Mouse (Mus musculus) skeletal muscle tissue, adult 2 months (tissue): ENCODE data around the gene Ifitm10.
"Not testable (repeated sequence)": the region's sequence is repeated elsewhere in the genome, so short reads cannot be mapped to it uniquely, and the experiment has no call there.

Source experiments
- DNase-seq: peaks from one replicate; pipeline ENCODE4 v3.0.0-alpha.2; 2012; ENCODE audit warnings: low read depth, low spot score

Ifitm10 gene

GRCm38 (mm10) chr7:142321637-142322306, 51.8 kb downstream of the Ifitm10 start:
- not testable (repeated sequence) for DNase-seq

GRCm38 (mm10) chr7:142320906-142321305, 52.6 kb downstream of the Ifitm10 start:
- no peak for DNase-seq

GRCm38 (mm10) chr7:142319124-142319523, 54.4 kb downstream of the Ifitm10 start:
- DNase-seq, result no peak

- DNase-seq, result no peak
These were observed 56.3 kb downstream of the Ifitm10 start for GRCm38 (mm10) chr7:142317216-142317615.

GRCm38 (mm10) chr7:142316558-142316957, 57.0 kb downstream of the Ifitm10 start:
- DNase-seq, result peak; percentile 31

GRCm38 (mm10) chr7:142314600-142315285, 58.8 kb downstream of the Ifitm10 start:
- DNase-seq, result peak; percentile 44

- not testable (repeated sequence) for DNase-seq
These were observed 69.6 kb downstream of the Ifitm10 start for GRCm38 (mm10) chr7:142303929-142304328.

- no peak for DNase-seq
These were observed 70.3 kb downstream of the Ifitm10 start, which contains the start of gene Krtap5-4 for GRCm38 (mm10) chr7:142303249-142303648. Gene Krtap5-4 (plus strand): TSS chr7:142303549.

GRCm38 (mm10) chr7:142297018-142297417, 76.5 kb downstream of the Ifitm10 start, which contains the start of gene Krtap5-1:
Gene Krtap5-1 (minus strand): TSS chr7:142297118.
- not testable (repeated sequence) for DNase-seq

GRCm38 (mm10) chr7:142296108-142296507, 77.4 kb downstream of the Ifitm10 start:
- DNase-seq, result not testable (repeated sequence)

- no peak for DNase-seq
These were observed 78.1 kb downstream of the Ifitm10 start for GRCm38 (mm10) chr7:142295418-142295817.

GRCm38 (mm10) chr7:142293851-142294250, 79.7 kb downstream of the Ifitm10 start:
- not testable (repeated sequence) for DNase-seq

- not testable (repeated sequence) for DNase-seq
These were observed 87.5 kb downstream of the Ifitm10 start for GRCm38 (mm10) chr7:142285910-142286612.

GRCm38 (mm10) chr7:142285130-142285835, 88.3 kb downstream of the Ifitm10 start:
- DNase-seq, result peak; percentile 25

- DNase-seq, result peak; percentile 78
These were observed 88.9 kb downstream of the Ifitm10 start for GRCm38 (mm10) chr7:142284615-142285080.

GRCm38 (mm10) chr7:142284023-142284591, 89.4 kb downstream of the Ifitm10 start:
- DNase-seq, result peak; percentile 19

- DNase-seq, result not testable (repeated sequence)
These were observed 90.7 kb downstream of the Ifitm10 start for GRCm38 (mm10) chr7:142282847-142283246.

- DNase-seq, result not testable (repeated sequence)
These were observed 94.3 kb downstream of the Ifitm10 start for GRCm38 (mm10) chr7:142279291-142279690.

GRCm38 (mm10) chr7:142278183-142278582, 95.4 kb downstream of the Ifitm10 start:
- peak; percentile 17 for DNase-seq
